ENCODE assay signal across 9 mouse cellular contexts in genomic region chr16:94788165-94788564, GRCm38 (mm10).
A peak's percentile ranks its signal among the peaks of the same experiment; 100 is the strongest.
DNase-seq lines count a peak whose midpoint lies in the region; ATAC-seq and TF ChIP-seq lines count a peak whose summit lies in the region.
"Had no signal": no experiment of that assay in that cellular context is flagged by ENCODE, and none has a peak within 500 bp of the region (broad histone marks: within the 10 kb centered on the region; RNA-seq: fewer than 3 reads in every experiment).

No protein-coding gene starts in this region.

- no peak for TF ChIP-seq POLR2A in MEL (IDR thresholded peaks at IDR 0.05; ENCODE audit: control insufficient read depth in 1 of 2, insufficient read depth in 1 of 2, low read depth in 1 of 2, low read length in 2 of 2, poor library complexity in 1 of 2)

- TF ChIP-seq EP300 in MEL (IDR thresholded peaks at IDR 0.05; ENCODE audit: low read depth in 1 of 2, low read length in 2 of 2) = no peak

- intact Hi-C loops in heart, postnatal 14 days (cut with DNase I) = loop anchor here (2.0 kb wide), 2 partner anchors 207 to 559 kb away; no protein-coding TSS in a partner anchor

- no peak overlapping the region for H3K27ac ChIP-seq in MEL (ENCODE audit: control insufficient read depth, low read depth, low read length)
- no peak overlapping the region for H3K27ac ChIP-seq in midbrain, embryonic 12.5 days (replicated peaks)
- H3K27ac ChIP-seq: liver, embryonic 15.5 days had no signal

- H3K4me1 ChIP-seq in MEL (ENCODE audit: control insufficient read depth in 1 of 2, insufficient read depth in 2 of 2, low read length in 2 of 2) = no peaks in the 10 kb centered on the region
- H3K4me1 ChIP-seq in midbrain, embryonic 12.5 days = no peaks in the 10 kb centered on the region
- H3K4me1 ChIP-seq: liver, embryonic 15.5 days had no signal

- no peaks in the 10 kb centered on the region for H3K79me2 ChIP-seq in MEL (ENCODE audit: control insufficient read depth, insufficient read depth, low read length, poor library complexity)

- WGBS in midbrain, embryonic 12.5 days = 6% methylated on average over 16 of the region's 16 CpGs

- no peak overlapping the region for H3K9ac ChIP-seq in MEL (ENCODE audit: control insufficient read depth, low read depth, low read length, poor library complexity, severe bottlenecking)
- H3K9ac ChIP-seq in midbrain, embryonic 12.5 days (replicated peaks) = no peak overlapping the region
- H3K9ac ChIP-seq: liver, embryonic 15.5 days had no signal

- H3K27me3 ChIP-seq in MEL (ENCODE audit: control insufficient read depth in 1 of 2, insufficient read depth in 2 of 2, low read length in 2 of 2) = no peaks in the 10 kb centered on the region
- peaks cover 11% of the 10 kb centered on the region; the same call in 1 of the 2 replicates for H3K27me3 ChIP-seq in midbrain, embryonic 12.5 days
- H3K27me3 ChIP-seq: liver, embryonic 15.5 days had no signal

- TF ChIP-seq RAD21 in MEL (IDR thresholded peaks at IDR 0.05; ENCODE audit: low read depth, low read length) = peak; percentile 65

- peak; percentile 58; the same call in 1 of the 2 replicates for ATAC-seq in midbrain, embryonic 12.5 days (ENCODE audit: low FRiP score, low read depth)

- H3K4me2 ChIP-seq in midbrain, embryonic 12.5 days (replicated peaks) = no peak overlapping the region
- H3K4me2 ChIP-seq: liver, embryonic 15.5 days had no signal

- no peak overlapping the region for H3K4me3 ChIP-seq in MEL (ENCODE audit: control insufficient read depth in 1 of 2, insufficient read depth in 1 of 2, low read depth in 2 of 2, low read length in 2 of 2)
- no peak overlapping the region for H3K4me3 ChIP-seq in midbrain, embryonic 12.5 days
- H3K4me3 ChIP-seq: liver, embryonic 15.5 days had no signal

- DNase-seq in heart, postnatal 14 days = peak; percentile 61 to 77
- no peak for DNase-seq in heart, adult 8-10 months (ENCODE audit: low spot score)
- peak; percentile 28 for DNase-seq in MEL (ENCODE audit: low read depth, low spot score)
- peak; percentile 89 to 91 for DNase-seq in cerebellum, postnatal 14 days
- peak; percentile 40 to 77 for DNase-seq in frontal cortex, postnatal 14 days (ENCODE audit: low spot score in 2 of 2)
- peak; percentile 64 to 71 for DNase-seq in layer of hippocampus, postnatal 36 days
- DNase-seq in thymus, postnatal 14 days = peak; percentile 35

- no peaks in the 10 kb centered on the region for H3K36me3 ChIP-seq in MEL (ENCODE audit: control insufficient read depth in 1 of 2, insufficient read depth in 2 of 2, low read length in 2 of 2)
- no peaks in the 10 kb centered on the region for H3K36me3 ChIP-seq in midbrain, embryonic 12.5 days
- H3K36me3 ChIP-seq: liver, embryonic 15.5 days had no signal

- peak; percentile 76 to 91 (median 77) for TF ChIP-seq CTCF in MEL (IDR thresholded peaks at IDR 0.05 in 2 of 3, conservative IDR thresholded peaks at IDR 0.05 in 1 of 3; ENCODE audit: control insufficient read depth in 1 of 3, insufficient read depth in 1 of 3, low read depth in 2 of 3, low read length in 3 of 3, poor library complexity in 1 of 3, severe bottlenecking in 1 of 3)

- H3K9me3 ChIP-seq in MEL (replicated peaks; ENCODE audit: insufficient read depth, low read length) = no peaks in the 10 kb centered on the region
- H3K9me3 ChIP-seq in midbrain, embryonic 12.5 days = no peaks in the 10 kb centered on the region
- H3K9me3 ChIP-seq: liver, embryonic 15.5 days had no signal

TF ChIP-seq in MEL, 35 proteins besides CTCF, POLR2A, EP300 and RAD21:
- TF ChIP-seq ZC3H11A (IDR thresholded peaks at IDR 0.05; ENCODE audit: low read depth, low read length) (peak; percentile 49; the same call in 1 of the 2 replicates), SMC3 (IDR thresholded peaks at IDR 0.05; ENCODE audit: low read depth, low read length) (peak; percentile 77), TAL1 (IDR thresholded peaks at IDR 0.05; ENCODE audit: low read length) (no peak)
